Mouse (Mus musculus): ENCODE results near the gene Nxpe5. TPM values are rescaled to one million over a fixed set of nuclear protein-coding genes. Genes with fewer than 3 reads are reported as not detected.

The Nxpe5 gene
- polyA plus RNA-seq, 1 experiment from 2014 or later, result not detected

GRCm38 (mm10) chr5:138222111-138222510 is 3.6 kb upstream of the Nxpe5 start:
- WGBS, result 26% methylated on average over 4 of the region's 4 CpGs
- peak; percentile 71 for DNase-seq (ENCODE audit: low spot score)
- H3K27ac ChIP-seq, result no peak overlapping the region
- no peaks in the 10 kb centered on the region for H3K27me3 ChIP-seq (ENCODE audit: insufficient read depth, poor library complexity, severe bottlenecking)
- no peaks in the 10 kb centered on the region for H3K4me1 ChIP-seq (replicated peaks)
- no peak overlapping the region for H3K4me3 ChIP-seq
- H3K36me3 ChIP-seq, result no peaks in the 10 kb centered on the region
- peaks cover 3% of the 10 kb centered on the region; the same call in 1 of the 2 replicates for H3K9me3 ChIP-seq

- WGBS, result 67% methylated on average over 3 of the region's 3 CpGs
- Histone ChIP-seq H3K36me3 (no peaks in the 10 kb centered on the region), H3K27me3 (ENCODE audit: insufficient read depth, poor library complexity, severe bottlenecking) (no peaks in the 10 kb centered on the region), H3K27ac (no peak overlapping the region), H3K9me3 (no peaks in the 10 kb centered on the region), H3K4me3 (no peak overlapping the region), H3K4me1 (replicated peaks) (no peaks in the 10 kb centered on the region)
- DNase-seq (ENCODE audit: low spot score), result no peak
Measured at GRCm38 (mm10) chr5:138223287-138223686, 2.4 kb upstream of the Nxpe5 start.

- Histone ChIP-seq H3K27ac (no peak overlapping the region), H3K27me3 (ENCODE audit: insufficient read depth, poor library complexity, severe bottlenecking) (no peaks in the 10 kb centered on the region), H3K4me1 (replicated peaks) (no peaks in the 10 kb centered on the region), H3K4me3 (no peak overlapping the region), H3K36me3 (no peaks in the 10 kb centered on the region), H3K9me3 (no peaks in the 10 kb centered on the region)
- 83% methylated on average over 4 of the region's 4 CpGs for WGBS
- no peak for DNase-seq (ENCODE audit: low spot score)
Measured at GRCm38 (mm10) chr5:138226491-138226890, 793 bp downstream of the Nxpe5 start.

- Histone ChIP-seq H3K4me1 (replicated peaks) (no peaks in the 10 kb centered on the region), H3K27ac (no peak overlapping the region), H3K36me3 (no peaks in the 10 kb centered on the region), H3K27me3 (ENCODE audit: insufficient read depth, poor library complexity, severe bottlenecking) (no peaks in the 10 kb centered on the region), H3K9me3 (no peaks in the 10 kb centered on the region), H3K4me3 (no peak overlapping the region)
- no peak for DNase-seq (ENCODE audit: low spot score)
- 72% methylated on average over 2 of the region's 2 CpGs for WGBS
Measured at GRCm38 (mm10) chr5:138227367-138227766, 1.7 kb downstream of the Nxpe5 start.

GRCm38 (mm10) chr5:138228026-138228425 is 2.3 kb downstream of the Nxpe5 start:
- Histone ChIP-seq H3K4me3 (no peak overlapping the region), H3K27ac (no peak overlapping the region), H3K27me3 (ENCODE audit: insufficient read depth, poor library complexity, severe bottlenecking) (no peaks in the 10 kb centered on the region), H3K36me3 (no peaks in the 10 kb centered on the region), H3K4me1 (replicated peaks) (no peaks in the 10 kb centered on the region), H3K9me3 (no peaks in the 10 kb centered on the region)
- DNase-seq (ENCODE audit: low spot score), result peak; percentile 7
- WGBS, result 64% methylated on average over 3 of the region's 3 CpGs

- no peak for DNase-seq (ENCODE audit: low spot score)
- no peak overlapping the region for H3K4me3 ChIP-seq
- no peaks in the 10 kb centered on the region for H3K4me1 ChIP-seq (replicated peaks)
- no peaks in the 10 kb centered on the region for H3K36me3 ChIP-seq
- WGBS, result 93% methylated on average over 3 of the region's 3 CpGs
- H3K27ac ChIP-seq, result no peak overlapping the region
- H3K9me3 ChIP-seq, result no peaks in the 10 kb centered on the region
- no peaks in the 10 kb centered on the region for H3K27me3 ChIP-seq (ENCODE audit: insufficient read depth, poor library complexity, severe bottlenecking)
Measured at GRCm38 (mm10) chr5:138229511-138229910, 3.8 kb downstream of the Nxpe5 start.

- Histone ChIP-seq H3K4me3 (no peak overlapping the region), H3K4me1 (replicated peaks) (no peaks in the 10 kb centered on the region), H3K27me3 (ENCODE audit: insufficient read depth, poor library complexity, severe bottlenecking) (no peaks in the 10 kb centered on the region), H3K9me3 (no peaks in the 10 kb centered on the region), H3K36me3 (no peaks in the 10 kb centered on the region), H3K27ac (no peak overlapping the region)
- DNase-seq (ENCODE audit: low spot score), result no peak
- WGBS, result 81% methylated on average over 2 of the region's 2 CpGs
Measured at GRCm38 (mm10) chr5:138233778-138234177, 8.1 kb downstream of the Nxpe5 start.

- no peaks in the 10 kb centered on the region for H3K27me3 ChIP-seq (ENCODE audit: insufficient read depth, poor library complexity, severe bottlenecking)
- no peaks in the 10 kb centered on the region for H3K36me3 ChIP-seq
- DNase-seq (ENCODE audit: low spot score), result no peak
- no peaks in the 10 kb centered on the region for H3K9me3 ChIP-seq
- H3K27ac ChIP-seq, result no peak overlapping the region
- H3K4me3 ChIP-seq, result no peak overlapping the region
- H3K4me1 ChIP-seq (replicated peaks), result no peaks in the 10 kb centered on the region
Measured at GRCm38 (mm10) chr5:138234224-138234623, 8.5 kb downstream of the Nxpe5 start.

GRCm38 (mm10) chr5:138241511-138241910 is 15.8 kb downstream of the Nxpe5 start:
- WGBS, result 50% methylated on average over 2 of the region's 2 CpGs
- Histone ChIP-seq H3K27ac (no peak overlapping the region), H3K27me3 (ENCODE audit: insufficient read depth, poor library complexity, severe bottlenecking) (no peaks in the 10 kb centered on the region), H3K36me3 (no peaks in the 10 kb centered on the region), H3K4me1 (replicated peaks) (no peaks in the 10 kb centered on the region), H3K4me3 (no peak overlapping the region), H3K9me3 (no peaks in the 10 kb centered on the region)
- DNase-seq (ENCODE audit: low spot score), result no peak

GRCm38 (mm10) chr5:138251144-138251543 is 25.4 kb downstream of the Nxpe5 start:
- no peaks in the 10 kb centered on the region for H3K27me3 ChIP-seq (ENCODE audit: insufficient read depth, poor library complexity, severe bottlenecking)
- WGBS, result 82% methylated on average over 12 of the region's 12 CpGs
- 0 out of 2 replicates have a peak, but pooled peaks cover 3% of the 10 kb centered on the region for H3K9me3 ChIP-seq

GRCm38 (mm10) chr5:138253061-138253460 is 27.4 kb downstream of the Nxpe5 start:
- H3K27me3 ChIP-seq (ENCODE audit: insufficient read depth, poor library complexity, severe bottlenecking), result no peaks in the 10 kb centered on the region
- H3K4me1 ChIP-seq (replicated peaks), result peaks cover 17% of the 10 kb centered on the region
- WGBS, result 88% methylated on average over 3 of the region's 3 CpGs
- H3K4me3 ChIP-seq, result no peak overlapping the region
- 0 out of 2 replicates have a peak, but pooled peaks cover 3% of the 10 kb centered on the region for H3K9me3 ChIP-seq
- H3K27ac ChIP-seq, result no peak overlapping the region
- no peak for DNase-seq (ENCODE audit: low spot score)
- peaks cover 10% of the 10 kb centered on the region; the same call in 1 of the 2 replicates for H3K36me3 ChIP-seq

More at GRCm38 (mm10) chr5:138251144-138251543, 25.4 kb downstream of the Nxpe5 start:
- no peaks in the 10 kb centered on the region for H3K36me3 ChIP-seq
- peaks cover 10% of the 10 kb centered on the region for H3K4me1 ChIP-seq (replicated peaks)
- no peak overlapping the region for H3K27ac ChIP-seq
- DNase-seq (ENCODE audit: low spot score), result no peak
- H3K4me3 ChIP-seq, result no peak overlapping the region

- H3K27me3 ChIP-seq (ENCODE audit: insufficient read depth, poor library complexity, severe bottlenecking), result no peaks in the 10 kb centered on the region
- DNase-seq (ENCODE audit: low spot score), result peak; percentile 91
- WGBS, result under 1% methylated on average over 38 of the region's 38 CpGs
- H3K9me3 ChIP-seq, result 0 out of 2 replicates have a peak, but pooled peaks cover 3% of the 10 kb centered on the region
- peaks cover 26% of the 10 kb centered on the region for H3K4me1 ChIP-seq (replicated peaks)
- peak within 1 kb of the TSS; percentile 84 for H3K4me3 ChIP-seq
- H3K27ac ChIP-seq, result peak within 1 kb of the TSS; percentile 86
- peaks cover 35% of the 10 kb centered on the region for H3K36me3 ChIP-seq
Measured at GRCm38 (mm10) chr5:138255353-138256093, 29.8 kb downstream of the Nxpe5 start, which contains the start of gene Lamtor4. TSS of gene Lamtor4 (plus strand) at chr5:138255482.

GRCm38 (mm10) chr5:138256094-138256467 is 30.4 kb downstream of the Nxpe5 start:
- H3K27ac ChIP-seq, result peak overlapping the region; percentile 86
- H3K4me3 ChIP-seq, result peak overlapping the region; percentile 84
- 0 out of 2 replicates have a peak, but pooled peaks cover 3% of the 10 kb centered on the region for H3K9me3 ChIP-seq
- no peak for DNase-seq (ENCODE audit: low spot score)
- 27% methylated on average over 7 of the region's 7 CpGs for WGBS
- H3K36me3 ChIP-seq, result peaks cover 40% of the 10 kb centered on the region
- H3K4me1 ChIP-seq (replicated peaks), result peaks cover 30% of the 10 kb centered on the region
- no peaks in the 10 kb centered on the region for H3K27me3 ChIP-seq (ENCODE audit: insufficient read depth, poor library complexity, severe bottlenecking)

Data from hindbrain, embryonic 10.5 days (tissue).